In genomic region chr19:55556168-55556999, GRCm38 (mm10) we compare ENCODE assay signal across 8 mouse cellular contexts.
DNase-seq lines count a peak whose midpoint lies in the region; ATAC-seq and TF ChIP-seq lines count a peak whose summit lies in the region.

No protein-coding gene starts in this region.

- H3K36me3 ChIP-seq in heart, embryonic 13.5 days = no peaks in the 10 kb centered on the region
- H3K36me3 ChIP-seq in kidney, postnatal 0 days (ENCODE audit: insufficient read depth, low read length) = no peaks in the 10 kb centered on the region
- H3K36me3 ChIP-seq in liver, adult 2 months (ENCODE audit: control insufficient read depth, insufficient read depth, low read length) = no peaks in the 10 kb centered on the region

- H3K9ac ChIP-seq in heart, embryonic 13.5 days = peak overlapping the region; percentile 54
- H3K9ac ChIP-seq in kidney, postnatal 0 days (ENCODE audit: low read depth, low read length) = no peak overlapping the region
- no peak overlapping the region for H3K9ac ChIP-seq in liver, adult 2 months (ENCODE audit: low read depth, low read length)

- DNase-seq in gastrocnemius, postnatal 25 days = peak; percentile 10
- DNase-seq in gastrocnemius, postnatal 4 days (ENCODE audit: low spot score in 2 of 2) = no peak
- DNase-seq in embryo, embryonic 10.5 days (ENCODE audit: low spot score) = peak; percentile 95
- DNase-seq in kidney, postnatal 0 days (ENCODE audit: low spot score) = peak; percentile 78
- peak; percentile 27 for DNase-seq in liver, adult 2 months (ENCODE audit: extremely low read depth, low read depth, low spot score)

- peak overlapping the region; percentile 25 for H3K4me3 ChIP-seq in heart, embryonic 13.5 days
- 0 out of 2 replicates have a peak overlapping the region, but pooled peaks have one; percentile 0 for H3K4me3 ChIP-seq in kidney, postnatal 0 days (replicated peaks; ENCODE audit: low read depth, low read length)
- H3K4me3 ChIP-seq in liver, adult 2 months (ENCODE audit: insufficient read depth, low read depth, low read length) = no peak overlapping the region

- TF ChIP-seq CTCF in kidney, postnatal 0 days (IDR thresholded peaks at IDR 0.05; ENCODE audit: low read depth) = no peak
- no peak for TF ChIP-seq CTCF in liver, adult 2 months (IDR thresholded peaks at IDR 0.05; ENCODE audit: low read depth, low read length)

- WGBS in heart, embryonic 13.5 days = 27% methylated on average over 21 of the region's 21 CpGs
- whole genome bisulfite sequencing in kidney, postnatal 0 days = 17% methylated on average over 21 of the region's 21 CpGs
- 78% methylated on average over 21 of the region's 21 CpGs for WGBS in liver, adult 2 months

- peak; percentile 66; the same call in 1 of the 2 replicates for ATAC-seq in heart, embryonic 13.5 days (ENCODE audit: extremely low read depth, insufficient number of reproducible peaks, low FRiP score, low TSS enrichment)
- ATAC-seq in kidney, postnatal 0 days (replicated peaks; ENCODE audit: low FRiP score, low read depth) = peak; percentile 87
- ATAC-seq in neutrophil, adult 5-6 weeks (ENCODE audit: extremely low read depth, insufficient number of reproducible peaks, low FRiP score, poor library complexity, severe bottlenecking) = peak; percentile 61; the same call in 1 of the 2 replicates
- no peak for ATAC-seq in CD4-positive, CD25-positive, alpha-beta regulatory T cell, adult 4 months

- H3K4me2 ChIP-seq in heart, embryonic 13.5 days = peak overlapping the region; percentile 58
- peak overlapping the region; percentile 36 for H3K4me2 ChIP-seq in kidney, postnatal 0 days (ENCODE audit: low read length)

- H3K27me3 ChIP-seq in heart, embryonic 13.5 days (replicated peaks) = peaks cover 3% of the 10 kb centered on the region; the same call in 1 of the 2 replicates
- H3K27me3 ChIP-seq in kidney, postnatal 0 days (ENCODE audit: insufficient read depth, low read length) = no peaks in the 10 kb centered on the region
- no peaks in the 10 kb centered on the region for H3K27me3 ChIP-seq in liver, adult 2 months (ENCODE audit: control insufficient read depth, insufficient read depth, low read length)

- no peaks in the 10 kb centered on the region for H3K9me3 ChIP-seq in heart, embryonic 13.5 days
- no peaks in the 10 kb centered on the region for H3K9me3 ChIP-seq in kidney, postnatal 0 days (replicated peaks; ENCODE audit: low read length)

- no peak for TF ChIP-seq POLR2A in liver, adult 2 months (IDR thresholded peaks at IDR 0.05; ENCODE audit: extremely low read depth, insufficient read depth, low read length)

- H3K4me1 ChIP-seq in heart, embryonic 13.5 days = peaks cover 40% of the 10 kb centered on the region
- H3K4me1 ChIP-seq in kidney, postnatal 0 days (replicated peaks; ENCODE audit: insufficient read depth, low read length) = peaks cover 4% of the 10 kb centered on the region; the same call in 1 of the 2 replicates
- peaks cover 13% of the 10 kb centered on the region for H3K4me1 ChIP-seq in liver, adult 2 months (ENCODE audit: control insufficient read depth, insufficient read depth, low read length)

- H3K79me2 ChIP-seq in liver, adult 2 months (ENCODE audit: control insufficient read depth, insufficient read depth, low read length) = no peaks in the 10 kb centered on the region

- peak overlapping the region; percentile 65; the same call in 1 of the 2 replicates for H3K27ac ChIP-seq in heart, embryonic 13.5 days (replicated peaks)
- no peak overlapping the region for H3K27ac ChIP-seq in kidney, postnatal 0 days
- 0 out of 2 replicates have a peak overlapping the region, but pooled peaks have one; percentile 6 for H3K27ac ChIP-seq in liver, adult 2 months (replicated peaks; ENCODE audit: insufficient read depth, low read depth, low read length)

Comparison
In these comparisons a context has a peak if more than half of its experiments do, and no peak if none do; other contexts are left out.
1. DNase-seq: peak in gastrocnemius, postnatal 25 days (single experiment), embryo, embryonic 10.5 days (single experiment), kidney, postnatal 0 days (single experiment) and liver, adult 2 months (single experiment); none in gastrocnemius, postnatal 4 days (0 of 2).